Mouse (Mus musculus) gonadal fat pad, adult 2 months (tissue): ENCODE measurements at regions not wholly inside any gene's neighbourhood (a gene's known extent, or its start where the extent isn't known, plus 50 kb on each side); places are given as distances from the start of the nearest gene placed in this dataset.

Experiments
- DNase-seq: peaks from one replicate; pipeline ENCODE4 v3.0.0-alpha.2; 2012; ENCODE audit warnings: low read depth

GRCm38 (mm10) chr9:46457945-46458344, 138.2 kb upstream of the 4931429L15Rik start:
- DNase-seq: no peak

- no peak for DNase-seq
Measured at GRCm38 (mm10) chr9:46454807-46455610, 135.2 kb upstream of the 4931429L15Rik start.

- DNase-seq: no peak
Measured at GRCm38 (mm10) chr9:46443191-46444095, 123.7 kb upstream of the 4931429L15Rik start.

- no peak for DNase-seq
Measured at GRCm38 (mm10) chr9:46442739-46443181, 123.0 kb upstream of the 4931429L15Rik start.

- DNase-seq: no peak
Measured at GRCm38 (mm10) chr9:46440226-46440625, 120.4 kb upstream of the 4931429L15Rik start.

- no peak for DNase-seq
Measured at GRCm38 (mm10) chr9:46434700-46435099, 114.9 kb upstream of the 4931429L15Rik start.

- DNase-seq: no peak
Measured at GRCm38 (mm10) chr9:46433716-46434115, 113.9 kb upstream of the 4931429L15Rik start.

- no peak for DNase-seq
Measured at GRCm38 (mm10) chr9:46431053-46431452, 111.3 kb upstream of the 4931429L15Rik start.

- no peak for DNase-seq
Measured at GRCm38 (mm10) chr9:46423184-46423967, 103.6 kb upstream of the 4931429L15Rik start.

GRCm38 (mm10) chr9:46421688-46422274, 102.0 kb upstream of the 4931429L15Rik start:
- no peak for DNase-seq

GRCm38 (mm10) chr9:46411686-46412085, 91.9 kb upstream of the 4931429L15Rik start:
- no peak for DNase-seq

- no peak for DNase-seq
Measured at GRCm38 (mm10) chr9:46408776-46409175, 89.0 kb upstream of the 4931429L15Rik start.

GRCm38 (mm10) chr9:46406606-46407005, 86.8 kb upstream of the 4931429L15Rik start:
- no peak for DNase-seq

- no peak for DNase-seq
Measured at GRCm38 (mm10) chr9:46396591-46396990, 76.8 kb upstream of the 4931429L15Rik start.

- no peak for DNase-seq
Measured at GRCm38 (mm10) chr9:46395156-46395765, 75.5 kb upstream of the 4931429L15Rik start.

GRCm38 (mm10) chr9:46394239-46394638, 74.5 kb upstream of the 4931429L15Rik start:
- no peak for DNase-seq

GRCm38 (mm10) chr9:46392641-46393321, 73.0 kb upstream of the 4931429L15Rik start:
- no peak for DNase-seq

- DNase-seq: no peak
Measured at GRCm38 (mm10) chr9:46389741-46390140, 70.0 kb upstream of the 4931429L15Rik start.

GRCm38 (mm10) chr9:46388677-46389676, 69.2 kb upstream of the 4931429L15Rik start:
- DNase-seq: no peak
